Mouse (Mus musculus) granulocyte monocyte progenitor cell, adult 5-6 weeks (primary cell): ENCODE results near the gene Plcb4. TPM values are rescaled to one million over a fixed set of nuclear protein-coding genes. Genes with fewer than 3 reads are reported as not detected.
"Not testable (repeated sequence)": the region's sequence is repeated elsewhere in the genome, so short reads cannot be mapped to it uniquely, and the experiment has no call there.

Experiments used
- ATAC-seq: replicated peaks from 2 replicates; pipeline ENCODE4 v1.8.0; 2016; ENCODE audit warnings: mild to moderate bottlenecking, moderate TSS enrichment, inconsistent platforms; ENCODE audit not compliant: poor library complexity, severe bottlenecking
- total RNA-seq, 2 experiments: library from RNA; stranded (forward) in 1 of 2; stranded (reverse) in 1 of 2; fragments of 200-712, 200-1000 nt in 1 of 2; fragments of >200 nt in 1 of 2; fragmentation: Nextera tagmentation in 1 of 2; gene quantifications; 2 replicates each; pipeline ENCODE4 v1.2.3; 2014 to 2017

Plcb4 gene
- total RNA-seq, 2 experiments from 2014 or later, result 11.3 to 20.8 TPM

DNA sequence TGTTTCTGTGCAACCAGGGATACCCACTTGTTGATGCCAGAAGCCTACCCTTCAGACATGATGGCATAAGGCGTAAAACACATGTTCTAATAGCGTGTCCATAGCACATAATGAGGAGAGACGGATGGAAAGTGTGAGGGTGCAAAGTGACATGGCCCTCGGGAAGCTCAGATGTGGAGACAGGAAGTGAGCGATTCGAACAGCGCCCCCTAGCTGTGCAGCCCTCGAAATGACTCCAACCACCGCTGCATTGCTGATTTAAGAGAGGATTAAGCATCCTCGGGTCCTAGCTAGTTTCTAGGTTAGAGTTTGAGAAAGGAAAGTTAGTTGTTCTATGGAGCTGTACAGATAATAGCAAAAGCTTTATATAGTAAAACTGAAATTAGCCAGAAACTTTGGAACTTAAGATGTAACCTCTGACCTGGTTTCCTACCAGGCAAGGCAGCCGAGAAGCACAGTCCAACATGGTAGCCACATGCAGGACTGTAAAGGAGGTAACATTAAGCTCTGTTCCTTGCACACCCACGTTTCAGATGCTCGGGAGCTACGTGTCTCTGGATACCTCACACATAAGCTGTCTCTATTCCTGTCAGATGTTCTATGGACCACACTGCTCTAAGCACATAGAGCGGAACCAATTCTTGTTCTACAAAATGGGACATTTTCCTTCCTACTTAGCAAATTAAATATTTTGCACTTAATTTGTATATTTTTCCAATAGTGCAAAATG, 326.9 kb downstream of the Plcb4 start:
- no peak for ATAC-seq

DNA sequence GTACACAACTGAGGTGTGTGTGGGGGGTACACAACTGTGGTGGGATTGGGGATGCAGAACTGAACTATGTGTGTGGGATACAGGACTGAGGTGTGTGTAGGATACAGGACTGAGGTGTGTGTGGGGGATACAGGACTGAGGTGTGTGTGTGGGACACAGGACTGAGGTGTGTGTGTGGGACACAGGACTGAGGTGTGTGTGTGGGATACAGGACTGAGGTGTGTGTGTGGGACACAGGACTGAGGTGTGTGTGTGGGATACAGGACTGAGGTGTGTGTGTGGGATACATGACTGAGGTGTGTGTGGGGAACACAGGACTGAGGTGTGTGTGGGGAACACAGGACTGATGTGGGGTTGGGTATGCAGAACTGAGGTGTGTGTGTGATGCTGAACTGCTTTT, 329.7 kb downstream of the Plcb4 start:
- ATAC-seq, result peak; percentile 65

DNA sequence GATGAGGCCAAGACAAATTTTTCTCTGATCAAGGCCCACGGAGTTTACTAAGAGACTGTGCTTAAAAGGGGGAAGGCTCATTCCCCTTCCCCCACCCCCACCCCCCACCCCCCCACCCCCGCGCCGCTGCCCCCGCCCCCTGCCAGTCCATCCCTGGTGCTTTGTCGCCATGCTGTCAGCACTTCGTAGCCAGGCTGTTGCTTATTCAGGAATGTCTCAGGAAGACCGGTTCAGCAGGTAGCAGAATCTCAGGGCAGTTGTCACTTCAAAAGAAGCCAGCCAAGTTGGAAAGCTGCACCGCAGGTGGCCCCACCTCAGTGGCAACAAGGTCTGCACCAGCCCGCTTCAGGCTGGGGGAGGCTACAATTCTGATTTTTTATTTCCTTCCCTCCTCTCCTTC, 331.9 kb downstream of the Plcb4 start:
- not testable (repeated sequence) for ATAC-seq

DNA sequence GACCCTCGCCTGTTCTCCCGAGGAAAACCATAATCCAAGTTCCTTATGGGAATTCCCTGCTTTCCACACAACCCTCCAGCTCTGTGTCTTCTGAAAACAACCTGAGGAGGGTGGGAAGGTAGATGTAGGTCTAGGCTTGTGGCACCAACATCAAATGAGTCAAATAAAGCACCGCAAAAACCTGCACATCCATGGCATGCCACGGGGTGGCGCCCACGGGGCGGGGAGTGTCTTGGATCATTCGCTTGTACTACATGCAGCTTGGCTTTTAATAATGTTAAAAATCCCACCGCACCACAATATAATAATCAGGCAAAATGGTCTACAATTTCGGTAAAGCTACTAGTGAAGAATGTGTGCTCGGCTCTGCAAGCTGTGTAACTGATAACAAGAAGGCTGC, 334.5 kb downstream of the Plcb4 start:
- no peak for ATAC-seq

DNA sequence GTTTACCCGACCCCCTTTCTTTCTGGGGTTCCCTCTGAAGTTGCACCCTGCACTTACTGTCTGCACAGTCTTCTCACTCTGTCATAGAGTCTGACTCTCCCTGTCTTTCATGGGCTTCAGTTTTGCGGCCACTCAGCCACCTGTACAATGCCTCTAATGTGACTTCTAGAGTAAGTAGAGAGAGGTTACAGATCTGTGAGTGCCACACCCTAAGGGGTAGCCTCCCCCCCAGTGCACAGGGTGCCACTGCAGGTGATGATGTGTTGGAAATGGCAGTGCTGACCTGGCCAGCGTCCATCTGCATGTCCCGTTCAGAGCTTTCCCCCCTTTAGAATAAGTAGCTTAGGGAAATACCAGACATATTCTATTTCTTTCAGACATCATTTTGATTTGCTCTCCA, 336.4 kb downstream of the Plcb4 start:
- ATAC-seq, result no peak

DNA sequence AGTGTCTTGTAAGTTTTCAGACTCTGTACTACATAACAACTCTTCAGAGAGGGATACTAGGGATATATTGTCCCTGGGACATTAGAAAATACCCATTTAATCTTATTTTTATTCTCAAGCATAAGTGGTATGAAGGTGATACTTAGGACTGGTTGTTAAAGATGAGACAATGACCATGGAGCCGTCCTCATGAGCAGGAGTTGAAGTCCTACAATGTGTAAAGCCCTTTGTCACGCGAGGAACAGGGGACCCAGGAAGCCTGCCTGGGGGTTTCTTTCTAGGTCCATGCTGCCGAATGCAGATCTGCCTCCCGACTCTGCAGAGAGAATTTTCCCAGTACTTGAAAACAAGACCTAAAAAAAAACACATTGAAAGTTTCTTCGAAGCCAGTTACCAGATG, 338.1 kb downstream of the Plcb4 start:
- no peak for ATAC-seq

DNA sequence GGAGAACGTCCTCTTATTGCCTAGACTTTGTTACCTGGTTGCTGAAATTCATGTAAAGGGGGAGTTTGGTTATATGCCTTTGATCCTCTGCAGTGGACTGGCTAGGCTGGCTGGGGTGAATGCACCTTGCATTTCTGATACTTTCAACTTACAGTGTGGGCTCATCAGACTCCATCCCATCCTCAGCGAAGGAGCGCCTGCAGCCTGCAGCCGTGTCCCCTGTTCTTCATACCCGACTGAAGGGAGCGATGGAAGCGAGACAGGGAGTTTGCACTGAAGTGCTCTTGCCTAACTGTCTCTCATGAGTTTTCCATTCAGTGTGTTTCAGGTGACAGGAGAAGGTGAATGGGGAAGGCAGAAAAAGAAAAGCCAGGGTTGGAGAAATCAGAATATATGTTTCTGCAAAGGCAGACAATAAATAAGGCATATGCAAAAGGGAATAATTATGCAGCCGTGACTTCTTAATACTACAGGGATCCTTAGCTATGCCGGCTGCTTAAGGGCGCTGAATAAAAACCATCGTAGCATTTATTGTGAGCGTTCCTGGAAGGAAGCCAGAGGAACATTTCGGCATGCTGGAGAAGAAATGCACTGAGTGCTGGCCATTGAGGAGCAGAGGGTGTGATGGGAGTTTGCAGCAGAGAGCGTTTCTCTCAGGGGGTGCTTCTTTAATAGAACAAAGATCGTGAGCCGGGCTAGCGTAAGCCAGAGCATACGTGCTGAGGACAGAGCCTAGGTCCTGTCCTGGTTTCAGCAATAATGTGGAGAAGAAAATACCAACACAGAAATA, 338.7 kb downstream of the Plcb4 start:
- no peak for ATAC-seq

DNA sequence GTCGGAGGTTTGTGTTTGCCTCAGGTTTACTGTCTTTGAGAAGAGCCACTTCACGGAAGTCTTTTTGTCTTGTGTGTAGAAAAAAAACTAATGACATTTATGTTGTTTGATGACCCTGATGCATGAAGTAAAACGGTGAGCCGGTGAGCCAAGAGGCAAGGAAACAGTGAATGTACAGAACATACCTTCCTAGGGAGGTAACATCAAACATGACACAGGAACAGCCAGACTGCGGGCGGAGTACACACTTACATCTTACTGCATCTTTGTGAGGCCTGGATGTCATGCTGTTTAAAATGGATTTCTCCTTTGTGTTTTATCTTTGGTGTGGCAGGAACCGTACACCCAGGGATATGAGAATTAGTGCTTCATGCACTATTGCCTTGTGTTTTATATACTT, 340.1 kb downstream of the Plcb4 start:
- no peak for ATAC-seq

DNA sequence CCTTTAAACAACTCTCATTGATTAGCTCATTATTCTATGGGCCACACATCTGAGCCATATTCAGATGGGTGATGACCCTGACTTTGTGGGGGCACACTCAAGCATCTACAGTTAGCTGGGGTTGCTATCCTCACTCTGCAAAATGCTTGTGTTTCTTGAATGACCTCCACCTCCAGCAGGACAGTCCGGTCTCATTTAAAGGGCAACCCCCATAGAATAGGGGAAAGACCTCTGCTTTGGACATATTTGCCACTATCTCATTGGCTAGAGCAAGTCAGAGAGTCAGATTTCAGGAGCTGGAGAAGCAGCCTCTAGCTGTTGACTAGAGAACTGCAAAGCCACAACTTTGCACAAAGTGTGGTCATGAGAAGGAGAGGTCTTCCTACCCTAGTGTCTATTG, 340.6 kb downstream of the Plcb4 start:
- no peak for ATAC-seq

DNA sequence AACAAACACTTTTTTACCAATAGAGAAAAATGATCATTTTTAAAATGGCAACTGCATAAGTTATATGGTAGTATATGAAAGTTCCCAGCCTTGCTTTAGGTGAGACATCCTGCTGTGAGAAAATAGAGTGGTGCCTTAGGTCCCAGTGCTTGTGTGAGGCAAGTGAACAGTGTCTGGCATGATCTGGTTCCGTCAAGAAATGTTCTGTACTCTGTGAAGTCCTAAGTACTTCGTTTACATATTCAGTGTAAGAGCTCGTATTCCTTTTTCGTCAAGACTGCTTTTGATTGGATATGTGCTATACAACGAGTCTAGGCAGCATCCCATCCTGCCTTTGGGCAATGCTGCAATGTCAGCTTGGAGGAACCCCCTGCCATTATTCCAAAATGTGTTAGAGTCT, 342.1 kb downstream of the Plcb4 start:
- ATAC-seq, result no peak

DNA sequence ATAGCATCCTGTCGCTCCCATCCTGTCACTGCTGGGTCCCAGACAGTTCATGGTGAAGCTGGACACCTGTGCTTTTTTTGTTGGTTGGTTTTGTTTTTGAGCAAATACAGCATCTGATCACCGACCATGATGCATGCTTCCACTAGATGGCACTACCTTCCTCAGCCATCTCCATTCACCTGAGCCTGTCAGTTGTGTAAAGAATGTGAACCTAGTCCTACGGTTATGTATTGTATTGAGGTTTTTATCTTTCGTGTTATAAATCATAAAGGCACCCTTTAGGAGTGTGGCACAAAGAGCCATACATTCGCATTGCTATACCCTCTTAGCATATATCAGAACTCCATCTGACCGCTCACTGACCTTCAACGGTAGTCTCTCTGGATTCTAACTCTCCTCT, 343.3 kb downstream of the Plcb4 start:
- ATAC-seq, result peak; percentile 59; the same call in 1 of the 2 replicates

DNA sequence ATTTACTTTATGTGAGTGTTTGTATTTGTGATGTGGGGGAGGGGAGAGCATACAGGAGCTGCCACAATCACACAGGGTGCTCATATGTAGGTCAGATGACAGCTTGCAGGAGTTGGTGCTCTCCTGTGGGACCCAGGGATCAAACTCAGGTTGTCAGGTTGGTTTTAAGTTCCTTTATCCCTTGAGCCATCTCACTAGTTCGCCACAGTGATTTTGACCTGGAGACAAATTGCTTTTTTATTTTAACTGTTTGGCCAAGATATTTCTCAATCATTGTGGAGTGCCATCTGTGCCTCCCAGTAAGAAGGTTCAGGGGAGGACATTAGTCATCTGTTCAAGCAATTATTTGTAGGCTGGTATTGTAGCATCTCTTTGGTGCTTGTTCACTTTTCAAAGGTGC, 345.0 kb downstream of the Plcb4 start:
- ATAC-seq, result no peak

DNA sequence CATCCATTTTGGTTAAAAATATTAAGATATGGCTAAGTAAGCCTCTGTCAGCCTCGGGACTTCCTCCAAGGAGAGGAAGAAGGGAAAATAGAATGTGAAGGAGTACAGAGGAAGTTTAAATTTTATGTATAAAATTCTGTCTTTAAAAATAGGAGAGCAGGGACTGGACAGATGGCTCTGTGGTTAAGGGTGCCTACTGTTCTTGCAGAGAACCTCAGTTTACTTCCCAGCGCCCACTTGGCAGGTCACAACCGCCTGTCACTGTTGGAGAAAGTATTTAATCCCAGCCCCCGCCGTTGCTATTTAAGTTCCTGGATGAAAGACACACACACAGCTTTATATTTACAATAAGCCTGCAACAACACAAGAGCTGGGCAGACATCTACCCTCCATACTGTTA, 347.5 kb downstream of the Plcb4 start:
- no peak for ATAC-seq

DNA sequence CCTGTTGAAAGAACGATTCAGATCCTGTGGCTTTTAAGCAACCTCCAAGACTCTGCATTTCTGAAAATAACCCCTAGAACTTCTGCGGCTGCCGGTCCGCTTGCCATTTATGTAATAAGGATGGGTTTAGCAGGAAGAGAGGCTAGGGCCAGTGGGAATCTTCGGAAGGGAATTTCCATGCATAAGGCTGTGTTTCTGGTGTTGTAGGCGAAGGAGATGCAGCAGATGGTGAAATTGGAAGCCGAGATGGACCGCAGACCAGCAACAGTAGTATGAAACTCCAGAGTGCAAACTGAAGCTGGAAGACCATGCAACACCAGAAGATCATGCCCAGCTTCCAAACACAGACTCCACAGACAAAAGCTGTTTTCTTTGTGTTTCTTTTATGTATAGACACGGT, 353.9 kb downstream of the Plcb4 start:
- no peak for ATAC-seq

DNA sequence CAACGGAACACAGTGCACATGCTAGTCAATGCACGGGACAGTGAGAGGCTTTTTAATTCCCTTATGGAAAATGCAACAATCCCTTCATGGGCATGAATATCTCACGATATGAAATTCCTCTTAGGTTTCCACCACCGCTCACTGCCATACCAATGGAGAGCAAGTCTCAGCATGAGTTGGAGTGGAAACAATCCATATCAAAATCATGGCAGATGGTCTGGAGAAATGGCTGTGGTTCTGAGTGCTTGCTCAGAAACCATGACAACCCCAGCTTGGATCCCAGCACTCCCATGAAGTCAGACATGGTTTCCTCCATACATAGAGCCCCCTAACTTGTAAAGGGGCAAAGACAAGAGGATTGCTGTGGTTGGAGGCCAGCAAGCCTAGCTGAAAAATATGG, 389.7 kb downstream of the Plcb4 start:
- no peak for ATAC-seq

DNA sequence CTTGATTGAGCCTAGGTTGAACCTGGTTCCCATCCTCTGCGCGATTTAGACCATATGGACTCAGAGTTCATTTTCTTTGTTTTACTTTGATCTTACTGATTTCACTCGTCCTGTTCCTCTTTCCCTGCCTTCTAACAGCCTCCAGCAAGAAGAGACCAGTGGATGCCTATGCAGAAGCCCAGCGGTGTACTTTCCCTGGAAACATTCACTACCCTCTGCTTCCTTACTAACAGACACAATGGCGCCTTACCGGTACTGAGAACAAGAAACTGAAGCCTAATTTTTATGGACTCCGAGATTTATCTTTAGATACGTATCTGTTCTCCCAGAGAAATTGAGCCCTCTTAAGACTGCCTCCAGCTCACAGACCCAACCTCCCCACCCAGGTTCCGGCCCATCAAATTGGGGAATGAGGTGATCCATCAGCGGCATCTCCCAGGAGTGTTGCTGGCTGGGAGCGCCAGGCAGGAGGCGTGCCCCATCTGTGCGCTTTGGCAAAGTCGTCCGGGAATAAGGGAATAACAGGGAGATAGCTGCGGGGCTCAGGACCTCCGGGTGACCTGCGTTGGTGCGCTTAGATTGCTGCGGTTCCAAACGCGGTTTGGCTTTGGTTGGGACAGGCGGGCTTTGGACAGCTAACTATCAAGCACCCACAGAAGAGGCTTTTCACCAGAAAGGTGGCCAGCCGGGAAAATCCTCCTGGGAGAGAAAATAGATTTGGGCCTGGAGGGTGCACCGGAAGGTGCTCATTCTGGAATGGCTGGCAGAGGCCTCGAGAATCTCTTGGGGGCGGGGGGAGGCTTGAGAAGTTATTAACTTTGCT, 392.2 kb downstream of the Plcb4 start:
- ATAC-seq, result no peak

DNA sequence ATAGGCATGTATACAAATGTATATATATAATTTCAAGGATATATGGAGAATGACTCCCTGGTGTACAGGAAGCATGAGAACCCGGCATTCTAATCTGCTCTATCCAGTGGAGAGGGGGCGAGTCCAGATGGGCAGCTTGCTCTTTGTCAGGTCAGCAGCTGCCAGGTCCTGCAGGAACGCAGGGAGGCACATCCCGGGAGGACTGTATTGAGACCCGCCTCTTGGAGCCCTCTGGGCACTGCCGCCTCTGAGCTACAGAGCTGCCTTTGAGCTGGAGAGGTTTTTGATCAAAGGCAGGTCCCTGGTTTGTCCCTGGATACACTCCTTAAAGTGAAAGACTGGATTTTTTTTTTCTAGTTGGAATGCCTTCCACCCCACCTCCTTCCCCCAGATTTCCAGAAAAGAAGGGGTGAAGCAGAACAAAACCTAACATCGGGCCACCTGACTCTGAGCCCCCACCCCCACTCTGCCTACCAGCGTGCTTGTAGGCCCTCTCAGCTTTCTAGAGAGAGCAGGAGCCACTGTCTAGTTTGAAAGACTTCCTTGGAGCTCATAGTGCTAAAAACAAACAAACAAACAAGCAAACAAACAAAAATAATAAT, 393.0 kb downstream of the Plcb4 start, which contains the start of gene Lamp5:
Gene Lamp5 (plus strand): TSS at position 552 of the 602 bp plus-strand sequence.
- no peak for ATAC-seq

DNA sequence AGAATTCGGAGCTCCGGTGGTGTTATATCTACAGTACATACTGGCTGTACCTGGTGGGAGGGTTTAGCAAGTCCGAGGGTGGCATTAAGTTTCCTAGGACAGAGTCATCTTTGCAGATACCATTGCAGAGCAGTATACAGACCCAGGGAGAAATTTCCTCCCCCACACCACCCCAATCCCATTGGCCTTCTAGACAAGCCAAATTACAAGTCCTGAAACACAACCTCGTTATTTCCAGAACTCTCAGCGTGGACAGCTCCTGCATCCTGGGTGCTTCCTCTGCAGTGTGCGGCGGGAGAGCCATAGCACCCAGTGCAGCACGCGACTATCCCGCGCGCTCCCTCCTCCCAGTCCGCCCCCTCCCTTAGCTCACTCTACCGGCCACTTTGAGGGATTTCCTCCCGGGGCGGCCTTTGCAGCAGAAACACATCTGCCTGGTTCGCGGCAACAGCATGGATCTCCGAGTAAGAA, 399.1 kb downstream of the Plcb4 start:
- ATAC-seq, result peak; percentile 52; the same call in 1 of the 2 replicates

DNA sequence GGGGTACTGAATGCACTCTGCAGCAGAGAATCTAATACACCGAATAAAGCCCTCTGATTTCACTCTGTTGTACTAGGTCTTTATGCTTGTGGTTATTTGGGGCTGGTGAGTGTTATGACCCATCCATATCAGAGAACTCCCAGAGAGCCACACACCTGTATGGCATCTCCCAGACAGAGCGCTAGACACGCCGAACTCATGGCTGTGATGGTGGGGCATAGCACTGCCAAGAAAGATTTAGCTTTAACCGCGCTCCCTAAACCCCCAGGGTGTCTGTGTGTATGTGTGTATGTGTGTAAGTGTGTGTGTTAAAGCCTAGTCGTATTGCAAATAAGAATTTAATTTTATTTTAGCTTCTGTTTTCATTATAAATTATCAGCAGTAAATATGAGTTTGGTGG, 399.6 kb downstream of the Plcb4 start:
- no peak for ATAC-seq

DNA sequence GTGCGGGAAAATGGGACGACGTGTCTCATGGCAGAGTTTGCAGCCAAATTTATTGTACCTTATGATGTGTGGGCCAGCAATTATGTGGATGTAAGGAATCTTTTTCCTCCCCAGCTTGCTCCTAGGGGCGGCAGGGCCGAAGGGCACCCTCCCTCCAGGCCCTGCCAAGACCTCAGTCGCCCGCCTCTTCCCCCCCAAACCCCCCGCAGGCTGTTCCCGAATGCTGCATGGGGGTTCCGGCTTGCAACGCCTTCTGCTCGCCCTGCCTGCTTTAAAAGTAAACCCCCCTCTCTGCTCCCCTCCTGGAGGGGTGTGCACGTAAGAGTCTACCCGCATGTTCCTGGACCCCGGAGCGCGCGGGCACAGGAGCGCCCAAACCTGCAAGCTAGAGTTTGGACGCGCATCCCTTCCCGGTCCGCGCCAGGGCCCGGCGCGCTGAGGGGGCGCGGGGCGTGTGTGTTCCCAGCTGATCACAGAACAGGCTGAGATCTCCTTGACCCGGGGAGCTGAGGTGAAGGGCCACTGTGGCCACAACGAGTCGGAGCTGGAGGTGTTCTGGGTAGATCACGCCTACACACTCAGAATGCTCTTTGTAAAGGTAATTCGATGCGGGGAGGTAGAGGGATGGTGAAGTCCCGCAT, 400.3 kb downstream of the Plcb4 start:
- ATAC-seq, result no peak
